Mouse (Mus musculus) adrenal gland, adult 18-20 months (tissue): ENCODE results near the gene Scd2. TPM values are rescaled to one million over a fixed set of nuclear protein-coding genes. Genes with fewer than 3 reads are reported as not detected.
"Not testable (repeated sequence)": the region's sequence is repeated elsewhere in the genome, so short reads cannot be mapped to it uniquely, and the experiment has no call there.

Experiments
- DNase-seq, 2 experiments: peaks; one replicate each; pipeline ENCODE4 v3.0.0; 2021 to 2022; ENCODE audit warnings: low spot score in 2 of 2
- total RNA-seq, 2 experiments: library from RNA; stranded (reverse); gene quantifications; 1 replicate in 1 of 2; 2 replicates in 1 of 2; pipeline ENCODE4 v1.2.3; 2021

Gene Scd2
- total RNA-seq, 2 experiments from 2014 or later, result 836 to 847 TPM

DNA sequence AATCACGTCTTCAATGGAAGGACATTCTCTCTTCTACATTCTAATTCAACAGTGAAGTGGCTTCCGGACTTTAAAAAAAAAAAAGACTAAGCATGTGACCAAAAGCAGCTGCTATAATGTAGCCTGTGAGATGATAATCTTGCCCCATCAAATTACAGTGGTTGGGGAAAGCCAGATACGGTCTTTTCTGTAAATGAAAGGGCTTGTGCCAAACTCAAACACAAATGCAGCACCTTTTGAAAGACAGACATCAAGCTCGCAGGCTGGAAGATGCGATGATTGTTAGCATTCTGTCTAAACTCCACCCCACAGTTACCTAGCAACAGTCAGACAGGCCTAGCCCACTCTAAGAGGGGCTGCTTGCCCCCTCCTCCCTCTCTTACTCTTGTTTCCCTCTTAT, 17.3 kb downstream of the Scd2 start:
- DNase-seq, result peak in 1 of 2 experiments; percentile 13

DNA sequence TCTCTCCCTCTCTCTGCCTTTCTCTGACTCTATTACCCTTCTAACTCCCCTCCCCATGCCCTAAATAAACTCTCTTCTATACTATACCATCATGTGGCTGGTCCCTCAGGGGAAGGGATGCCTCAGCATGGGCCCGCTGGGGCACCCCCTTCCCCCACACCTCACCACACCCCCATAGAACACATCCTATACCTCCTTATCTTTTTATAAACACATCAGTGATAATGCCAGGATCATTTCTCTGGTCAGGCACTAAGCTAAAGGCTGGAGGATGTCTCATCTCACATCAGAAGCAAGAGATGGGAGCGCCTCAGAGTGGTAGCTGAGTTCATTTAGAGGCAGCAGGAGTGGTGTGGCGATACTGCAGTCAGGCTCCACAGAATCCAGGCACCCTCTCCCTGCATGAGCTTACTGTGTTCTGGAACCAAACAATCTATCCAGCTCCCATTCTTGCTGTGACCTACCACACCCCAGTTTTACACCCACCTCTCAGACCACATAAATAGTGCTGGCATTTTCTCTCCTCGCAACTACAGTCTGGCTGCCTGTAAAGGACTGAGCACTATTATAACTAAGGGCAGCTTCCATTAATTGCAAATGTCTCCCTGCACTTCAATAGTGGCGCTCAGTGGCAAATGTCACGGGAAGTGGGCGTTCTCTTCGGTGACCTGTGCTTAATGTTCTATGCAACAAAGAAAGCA, 18.0 kb downstream of the Scd2 start:
- peak in 1 of 2 experiments; percentile 38 for DNase-seq

DNA sequence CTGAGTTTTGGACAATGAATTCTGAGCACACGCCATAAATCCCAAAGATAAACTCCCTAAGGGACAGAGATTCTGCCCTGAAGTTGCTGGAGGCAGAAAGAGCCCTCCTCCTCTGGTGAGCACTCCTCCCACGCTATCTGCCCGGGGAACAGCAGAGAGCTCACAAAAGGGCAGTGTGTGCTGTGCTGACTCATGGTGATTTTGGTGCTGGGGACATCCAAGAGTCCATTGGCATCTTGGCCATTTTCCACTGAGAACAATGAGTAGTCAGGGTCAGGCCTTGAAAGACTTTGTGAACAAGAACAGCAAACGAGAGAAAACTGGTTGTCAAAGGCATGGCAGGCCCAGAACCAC, 18.5 kb downstream of the Scd2 start:
- DNase-seq, result peak in 1 of 2 experiments; percentile 36

DNA sequence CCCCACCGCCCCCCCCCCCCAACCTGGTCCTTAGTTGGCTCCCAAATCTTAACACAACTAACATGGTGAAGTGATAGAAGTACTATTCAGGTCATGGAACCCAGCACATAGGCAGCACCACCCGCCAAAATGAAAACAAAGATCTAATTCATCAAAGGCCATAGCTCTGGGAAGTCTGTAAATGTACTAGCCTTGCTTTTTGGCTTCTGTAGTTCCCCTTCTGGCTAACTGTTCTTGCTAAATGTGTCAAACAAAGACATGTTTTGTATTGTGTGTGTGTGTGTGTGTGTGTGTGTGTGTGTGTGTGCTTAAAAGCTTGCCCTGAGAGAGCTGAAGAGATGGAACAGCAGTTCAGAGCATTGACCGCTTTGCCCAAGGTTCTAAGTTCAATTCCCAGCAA, 19.6 kb downstream of the Scd2 start:
- peak in 1 of 2 experiments; percentile 12 for DNase-seq

DNA sequence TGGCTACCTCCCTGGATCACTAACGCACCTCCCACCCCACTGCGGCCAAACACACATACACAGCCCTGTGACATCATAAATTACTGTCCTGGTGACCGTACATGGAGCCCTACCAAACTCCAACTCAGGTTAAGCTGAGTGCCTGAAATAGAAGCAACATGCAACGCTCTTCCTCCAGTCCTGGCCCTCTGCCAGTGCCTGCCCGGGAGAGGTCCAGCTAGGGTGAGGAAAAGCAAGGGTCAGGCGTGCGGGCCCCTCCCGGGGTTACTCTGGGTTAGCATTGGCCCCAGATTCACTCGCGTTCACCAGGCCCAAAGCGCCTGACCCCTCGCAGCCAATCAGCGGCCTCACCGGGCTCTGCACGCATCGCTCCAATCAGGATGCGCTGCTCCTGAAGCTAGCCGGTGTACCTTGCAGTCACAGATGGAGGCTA, 20.9 kb downstream of the Scd2 start:
- DNase-seq, result peak; percentile 78 to 86

DNA sequence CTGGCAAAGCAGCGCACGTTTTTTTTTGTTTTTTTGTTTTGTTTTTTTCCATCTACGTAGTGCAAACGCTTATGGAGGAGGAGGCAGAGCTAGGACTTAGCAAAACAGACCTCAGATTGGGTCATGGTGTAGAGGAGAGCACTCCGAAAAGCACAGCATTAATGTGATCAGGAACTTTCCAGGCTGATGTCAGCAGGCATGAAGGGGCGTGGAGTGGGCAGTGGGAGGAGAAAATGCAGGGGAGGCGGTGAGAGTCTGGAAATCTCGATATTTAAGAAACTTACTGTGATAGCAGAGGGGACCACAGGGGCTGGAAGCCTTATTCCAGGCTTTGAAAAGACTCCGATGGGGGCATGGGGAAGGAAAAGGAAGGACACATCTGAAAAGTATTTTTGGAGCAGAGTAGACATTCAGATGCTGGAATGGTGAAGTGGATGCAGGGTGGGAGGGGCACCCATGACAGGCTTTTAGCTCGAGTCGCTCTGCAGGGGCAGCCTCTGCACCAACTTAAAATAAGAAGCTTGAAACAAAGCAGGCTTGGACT, 21.5 kb downstream of the Scd2 start:
- DNase-seq, result peak in 1 of 2 experiments; percentile 70

DNA sequence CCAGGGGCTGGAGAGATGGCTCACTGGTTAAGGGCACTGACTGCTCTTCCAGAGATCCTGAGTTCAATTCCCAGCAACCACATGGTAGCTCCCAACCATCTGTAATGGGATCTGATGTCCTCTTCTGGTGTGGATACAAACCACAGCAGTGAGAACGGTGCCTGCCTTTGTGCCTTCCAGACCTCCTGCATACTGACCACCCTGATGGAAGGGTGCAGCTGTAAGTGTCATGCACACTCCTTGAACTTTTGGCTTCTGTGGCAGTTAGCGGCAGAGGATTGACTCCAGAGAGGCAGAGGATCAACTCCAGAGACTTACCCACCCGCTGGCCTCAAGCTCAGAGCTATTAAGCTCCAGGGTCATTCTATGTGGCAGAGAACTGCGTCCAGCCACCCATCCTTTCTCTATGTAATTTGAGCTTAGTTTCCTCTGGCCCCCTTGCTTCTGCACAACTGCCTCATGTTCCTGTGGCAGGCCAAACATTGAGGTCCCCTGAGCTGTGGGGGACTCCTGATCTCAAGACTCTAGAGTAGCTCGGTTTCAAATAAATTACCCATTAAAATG, 23.4 kb downstream of the Scd2 start:
- no peak for DNase-seq

DNA sequence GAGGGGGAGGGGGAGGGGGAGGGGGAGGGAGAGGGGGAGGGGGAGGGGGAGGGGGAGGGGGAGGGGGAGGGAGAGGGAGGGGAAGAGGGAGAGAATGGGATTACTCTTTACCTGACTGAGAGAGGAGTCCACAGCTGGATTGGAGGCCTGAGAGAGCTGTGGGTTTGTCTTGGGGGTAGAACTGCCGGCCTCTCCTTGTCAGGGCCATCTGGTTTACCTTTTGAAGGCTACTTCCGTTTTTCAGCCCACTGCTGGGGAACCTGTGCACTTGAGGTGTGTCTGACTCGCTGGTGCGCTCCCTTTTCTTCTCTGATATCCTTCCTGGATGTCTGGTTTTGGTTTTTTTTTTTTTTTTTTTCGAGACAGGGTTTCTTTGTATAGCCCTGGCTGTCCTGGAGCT, 23.9 kb downstream of the Scd2 start:
- no peak for DNase-seq

DNA sequence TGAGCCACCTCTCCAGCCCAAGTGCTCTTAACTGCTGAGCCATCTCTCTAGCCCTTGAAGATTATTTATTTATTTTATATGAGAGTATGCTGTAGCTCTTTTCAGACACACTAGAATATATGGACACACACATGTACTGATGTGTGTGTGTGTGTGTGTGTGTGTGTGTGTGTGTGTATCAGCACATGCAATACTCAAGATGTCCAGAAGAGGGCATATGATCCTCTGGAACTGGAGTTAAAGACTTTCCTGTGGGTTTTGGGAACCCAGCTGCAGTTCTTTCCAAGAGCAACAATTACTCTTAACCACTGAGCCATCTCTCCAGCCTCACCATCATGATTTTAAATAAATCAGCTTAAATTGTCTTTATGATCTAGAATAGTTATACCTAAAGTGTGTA, 25.1 kb downstream of the Scd2 start:
- DNase-seq, result no peak

DNA sequence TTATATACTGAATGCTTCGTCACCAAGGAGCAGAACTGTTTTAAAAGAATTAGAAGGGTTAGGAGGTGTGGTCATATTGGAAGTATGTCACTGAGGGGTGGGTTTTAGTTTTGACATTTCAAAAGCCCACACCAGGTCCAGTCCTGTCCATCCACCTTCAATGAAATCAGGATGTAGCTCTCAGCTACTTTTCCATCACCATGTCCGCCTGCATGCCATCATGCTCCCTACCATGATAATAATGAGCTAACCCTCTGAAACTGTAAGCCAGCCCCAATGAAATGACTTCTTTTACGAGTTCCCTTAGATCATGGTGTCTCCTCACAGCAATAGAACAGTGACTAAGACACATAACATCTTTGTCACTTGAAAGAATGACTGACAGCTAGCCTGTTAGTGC, 26.8 kb downstream of the Scd2 start:
- no peak for DNase-seq

DNA sequence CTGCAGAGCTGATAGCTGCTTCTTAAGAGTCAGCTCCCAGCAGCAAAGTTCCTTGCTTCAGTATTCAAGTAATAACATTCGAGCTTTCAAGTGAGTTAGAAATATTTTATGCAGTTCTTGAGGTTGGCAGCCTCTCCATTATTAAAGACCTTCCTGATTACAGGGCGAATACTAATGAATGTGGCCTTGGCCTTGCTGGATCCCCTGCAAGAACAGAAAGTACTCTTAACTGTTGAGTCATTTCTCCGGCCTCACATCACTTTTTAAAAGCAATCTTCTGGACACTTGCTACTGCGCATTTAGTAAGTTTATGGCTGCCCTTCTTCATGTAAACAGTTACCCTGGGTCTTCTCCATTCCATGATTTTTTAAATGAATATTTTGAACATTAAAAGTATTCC, 27.7 kb downstream of the Scd2 start:
- DNase-seq, result no peak

DNA sequence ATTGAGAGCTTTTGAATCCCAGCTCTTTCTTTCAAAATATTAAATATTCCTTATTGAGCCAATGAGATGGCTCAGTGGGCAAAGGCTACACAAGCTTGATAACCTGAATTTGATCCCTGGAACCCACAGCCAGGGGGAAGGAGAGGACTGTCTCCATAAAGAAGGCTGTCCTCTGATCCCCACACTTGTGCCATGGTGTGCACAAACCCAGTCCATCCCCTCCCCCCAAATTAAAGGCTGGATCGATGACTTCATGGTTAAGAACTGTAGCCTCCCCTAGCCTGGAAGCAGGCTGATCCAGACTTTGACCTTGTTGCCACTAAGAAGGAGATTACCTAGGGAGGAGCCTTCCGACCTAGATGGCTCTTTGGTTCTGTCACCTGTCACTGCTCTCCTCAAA, 28.2 kb downstream of the Scd2 start:
- DNase-seq, result no peak

DNA sequence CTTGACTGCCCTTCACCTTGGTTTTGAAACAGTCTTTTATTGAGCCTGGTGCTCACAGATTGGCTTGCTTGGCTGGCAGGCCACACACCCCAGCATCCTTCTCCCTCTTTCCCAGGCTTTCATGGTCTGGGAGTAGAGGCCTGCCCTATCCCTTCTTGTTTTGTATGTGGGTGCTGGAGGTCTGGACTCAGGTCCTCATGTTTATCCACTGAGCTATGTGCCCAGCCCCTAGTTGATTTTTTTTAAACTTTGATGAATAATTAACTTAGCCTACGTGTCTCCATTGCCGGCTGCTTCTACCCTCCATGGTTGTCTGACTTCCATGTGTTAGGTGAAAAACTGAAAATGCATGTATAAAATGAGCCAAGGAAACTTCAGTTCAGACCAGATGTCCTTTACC, 36.1 kb downstream of the Scd2 start:
- DNase-seq, result no peak

DNA sequence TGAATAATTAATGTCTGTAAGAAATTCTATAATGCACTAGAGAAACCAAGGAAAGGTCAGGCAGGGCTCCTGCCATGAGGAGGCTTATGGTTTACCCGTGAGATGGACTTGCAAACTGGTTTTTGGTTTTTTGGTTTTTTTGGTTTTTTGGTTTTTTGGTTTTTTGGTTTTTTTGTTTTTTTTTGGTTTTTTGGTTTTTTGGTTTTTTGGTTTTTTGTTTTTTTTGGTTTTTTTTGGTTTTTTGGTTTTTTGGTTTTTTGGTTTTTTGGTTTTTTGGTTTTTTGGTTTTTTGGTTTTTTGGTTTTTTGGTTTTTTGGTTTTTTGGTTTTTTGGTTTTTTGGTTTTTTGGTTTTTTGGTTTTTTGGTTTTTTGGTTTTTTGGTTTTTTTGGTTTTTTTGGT, 37.7 kb downstream of the Scd2 start:
- not testable (repeated sequence) for DNase-seq

DNA sequence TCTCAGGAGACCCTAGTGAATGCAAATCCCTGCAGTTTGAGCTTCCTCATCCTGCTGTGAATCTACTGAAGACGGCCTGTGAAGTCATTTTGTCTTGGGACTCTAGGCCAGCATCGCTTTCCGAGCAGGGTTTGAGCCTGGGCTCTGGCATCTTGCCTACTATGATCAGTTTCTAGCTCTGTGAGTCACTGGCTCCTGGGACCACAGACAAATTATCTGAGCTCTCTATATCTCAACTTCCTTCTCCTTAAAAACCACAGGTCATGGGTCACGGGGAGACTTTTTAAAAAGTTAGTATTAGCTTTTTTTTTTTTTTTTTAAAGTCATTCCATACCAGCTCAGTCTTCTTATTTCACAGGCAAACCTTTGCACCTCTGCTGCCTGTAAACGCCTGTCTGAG, 38.4 kb downstream of the Scd2 start:
- DNase-seq, result no peak

DNA sequence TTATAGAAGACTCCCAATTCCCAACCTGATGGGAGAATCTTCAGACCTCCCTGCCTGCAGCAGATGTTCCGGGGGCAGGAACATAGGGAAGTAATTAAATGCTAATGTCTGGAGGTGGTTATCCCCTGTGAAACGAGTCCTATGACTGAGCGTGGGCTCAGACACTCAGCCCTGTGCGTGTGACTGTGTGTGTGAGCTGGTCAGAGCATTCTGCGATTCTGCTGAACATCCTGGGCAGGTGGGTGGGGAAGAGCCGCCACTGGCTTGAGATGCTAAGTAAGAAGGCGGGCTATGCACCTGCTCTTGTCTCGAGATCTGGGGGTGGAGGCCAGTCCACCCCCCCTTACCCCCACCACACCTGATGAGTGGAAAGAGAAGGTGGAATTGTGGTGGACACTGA, 38.9 kb downstream of the Scd2 start:
- no peak for DNase-seq

DNA sequence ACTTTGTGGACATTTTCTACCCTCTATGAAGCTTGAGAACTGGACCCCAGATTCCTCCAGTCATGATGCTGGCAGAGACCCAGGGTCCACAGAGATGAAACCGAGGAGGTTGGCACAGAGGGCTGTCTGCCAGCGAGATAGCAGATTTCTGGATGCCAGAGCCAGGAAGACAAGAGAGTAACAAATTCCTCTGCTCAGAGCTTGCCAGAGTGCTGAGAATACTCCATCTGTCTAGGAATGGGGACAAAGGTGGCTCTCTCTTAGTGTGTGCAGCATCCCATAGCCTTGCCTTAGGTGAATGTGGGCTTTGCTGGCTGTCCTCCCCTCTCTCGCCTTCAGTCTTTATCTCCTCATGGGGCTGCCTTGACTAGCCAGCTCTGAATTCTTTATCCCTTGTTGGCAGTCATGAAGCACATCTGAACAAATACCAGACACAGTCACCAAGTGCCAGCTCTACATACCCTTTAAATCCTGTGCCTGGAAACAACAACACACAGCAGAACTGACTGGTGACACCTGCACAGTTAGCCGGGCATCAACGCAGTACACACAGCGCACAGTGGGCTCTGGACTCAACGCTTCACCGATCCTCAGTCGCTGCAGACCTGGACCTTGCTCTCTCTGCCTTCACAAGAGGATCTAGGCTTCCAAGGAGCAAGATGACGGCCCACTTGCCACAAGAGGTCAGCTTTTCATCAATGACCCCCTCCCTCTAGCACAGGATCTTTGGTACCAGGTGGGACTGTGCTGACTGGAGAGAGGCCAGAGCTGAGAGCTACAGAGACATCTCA, 39.6 kb downstream of the Scd2 start, which contains the start of gene Scd4:
TSS of gene Scd4 (plus strand) at position 260 of the 791 bp plus-strand sequence.
- DNase-seq, result peak in 1 of 2 experiments; percentile 35

DNA sequence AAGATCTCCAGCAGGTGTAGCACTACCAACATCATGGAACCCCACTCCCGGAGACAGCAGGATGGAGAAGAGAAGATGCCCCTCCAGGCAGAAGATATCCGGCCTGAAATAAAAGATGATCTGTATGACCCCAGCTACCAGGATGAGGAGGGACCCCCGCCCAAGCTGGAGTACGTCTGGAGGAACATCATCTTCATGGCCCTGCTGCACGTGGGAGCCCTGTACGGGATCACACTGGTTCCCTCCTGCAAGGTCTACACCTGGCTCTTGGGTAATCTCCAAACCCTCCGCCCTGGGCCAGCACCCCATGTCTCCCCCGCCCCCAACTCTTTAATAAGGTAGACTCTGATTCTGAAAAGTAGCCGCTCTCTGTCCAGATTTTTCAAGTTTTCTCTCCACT, 40.5 kb downstream of the Scd2 start:
- no peak for DNase-seq

DNA sequence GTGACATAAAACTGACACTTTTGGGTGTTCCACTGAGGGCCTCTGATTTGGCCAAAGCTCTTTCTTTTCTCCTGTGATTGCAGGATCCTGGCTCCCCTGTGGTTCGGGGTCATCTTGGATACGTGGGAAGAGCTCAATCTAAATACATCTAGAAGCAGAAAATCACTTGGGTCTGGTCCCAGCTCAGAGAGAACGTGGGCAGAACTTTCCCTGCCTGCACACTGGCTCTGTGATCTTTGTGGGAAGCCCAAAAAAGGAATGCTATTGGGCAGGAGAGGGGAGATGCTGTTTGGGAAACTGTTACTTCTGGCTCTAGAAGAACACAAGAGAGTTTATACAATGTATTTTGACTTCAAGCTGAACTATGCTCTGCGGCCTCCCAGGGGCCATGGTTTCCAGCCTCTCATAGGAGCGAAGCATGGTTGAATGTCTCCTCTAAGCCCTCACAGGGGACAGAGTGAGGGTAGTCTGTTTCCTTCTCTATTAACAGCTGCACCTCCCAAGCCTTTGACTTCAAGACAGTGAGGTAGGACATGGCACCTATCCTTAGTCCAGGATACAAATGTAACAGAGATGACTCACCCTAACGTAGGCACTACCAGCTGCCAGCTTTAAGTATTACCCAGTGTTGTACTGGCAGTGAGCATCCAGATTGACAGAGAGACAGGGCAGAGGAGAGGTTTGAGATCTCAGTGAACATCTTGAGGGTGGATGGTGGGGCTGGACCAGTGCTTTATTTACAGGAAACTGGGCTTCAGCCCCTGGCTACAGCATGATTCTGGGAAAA, 42.6 kb downstream of the Scd2 start:
- no peak for DNase-seq

DNA sequence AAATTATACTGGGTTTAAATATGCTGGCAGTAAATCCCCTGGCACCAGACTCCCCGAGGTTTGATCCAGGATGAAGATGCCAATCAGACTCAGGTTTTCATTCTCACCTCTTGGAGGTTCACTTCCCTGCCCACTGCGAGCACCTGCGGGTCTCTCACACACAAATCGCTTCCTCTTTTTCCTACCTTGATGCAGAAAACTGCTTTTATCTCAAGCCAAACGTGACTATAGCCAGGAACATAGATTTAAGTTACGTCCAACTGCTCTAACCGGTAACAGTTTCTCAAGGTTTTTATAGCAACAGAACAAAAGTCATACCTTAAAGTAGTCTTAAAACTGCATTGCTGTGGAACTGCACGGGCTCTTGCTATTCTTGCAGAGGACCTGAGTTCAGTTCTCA, 56.2 kb downstream of the Scd2 start:
- no peak for DNase-seq

DNA sequence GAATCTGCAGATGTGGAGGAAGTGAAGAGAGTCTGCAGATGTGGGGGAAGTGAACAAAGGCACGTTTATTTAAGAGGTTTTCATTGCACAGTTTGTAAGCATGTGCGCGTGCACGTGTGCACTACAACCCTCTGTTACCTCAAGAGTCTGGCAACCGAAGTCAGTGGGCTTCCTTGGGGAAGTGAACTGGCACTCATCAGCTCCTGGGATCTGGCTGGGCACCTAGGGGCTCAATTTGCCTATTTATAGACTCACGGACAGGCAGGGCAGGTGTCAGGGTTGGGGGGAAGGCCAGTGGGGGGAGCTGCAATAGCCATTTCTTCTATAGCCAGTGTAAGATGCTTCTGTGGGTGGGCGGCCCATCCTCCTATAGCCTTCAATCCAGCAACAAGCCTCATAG, 58.3 kb downstream of the Scd2 start:
- no peak for DNase-seq
